Mouse (Mus musculus): Measurements from ENCODE around the gene Zfp326.

The Zfp326 gene

DNA sequence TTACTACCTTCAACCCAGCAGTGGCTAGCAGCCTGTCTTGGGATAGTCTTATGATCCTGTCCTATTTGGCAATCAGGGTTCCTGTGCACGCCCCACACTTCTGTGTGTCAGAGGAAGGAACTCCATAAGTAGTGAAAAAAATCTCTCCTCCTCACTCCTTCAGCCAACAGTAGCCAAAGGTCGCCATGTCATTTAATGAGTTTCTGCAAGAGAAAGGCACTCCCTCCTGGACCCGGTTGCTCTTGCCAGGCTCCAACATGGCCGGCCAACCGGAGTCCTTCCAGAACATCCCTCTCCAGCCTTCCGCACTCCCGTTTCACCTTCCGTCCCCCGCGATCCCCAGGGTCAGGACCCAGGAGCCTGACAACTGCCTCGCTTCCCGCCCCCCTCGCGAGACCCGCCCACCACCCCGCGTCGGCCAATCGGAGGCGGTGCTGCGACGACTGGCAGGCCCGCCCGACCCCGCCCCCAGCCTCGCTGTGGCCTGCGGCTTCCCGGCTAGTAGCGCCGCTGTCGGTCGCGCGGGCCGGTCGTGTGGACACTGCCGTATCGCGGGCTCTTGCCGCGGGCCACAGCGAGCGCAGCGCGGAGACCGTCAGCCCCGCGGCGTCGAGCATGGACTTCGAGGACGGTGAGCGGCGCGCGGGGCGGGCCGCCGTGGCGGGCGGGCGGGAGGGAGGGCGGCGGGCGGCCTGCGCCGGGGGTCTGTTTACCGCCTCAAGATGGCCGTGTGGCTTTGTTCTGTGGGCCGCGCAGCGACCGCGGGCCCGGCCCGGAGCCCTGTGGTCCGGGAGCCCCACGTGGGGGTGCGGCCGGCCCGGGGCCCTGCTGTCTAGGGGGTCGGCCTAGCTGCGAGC, at the start of gene Zfp326:
Zfp326 (plus strand) TSS at position 498 of the 857 bp plus-strand sequence.
- in situ Hi-C loops (cut with MboI, MseI), result no loop called here

DNA sequence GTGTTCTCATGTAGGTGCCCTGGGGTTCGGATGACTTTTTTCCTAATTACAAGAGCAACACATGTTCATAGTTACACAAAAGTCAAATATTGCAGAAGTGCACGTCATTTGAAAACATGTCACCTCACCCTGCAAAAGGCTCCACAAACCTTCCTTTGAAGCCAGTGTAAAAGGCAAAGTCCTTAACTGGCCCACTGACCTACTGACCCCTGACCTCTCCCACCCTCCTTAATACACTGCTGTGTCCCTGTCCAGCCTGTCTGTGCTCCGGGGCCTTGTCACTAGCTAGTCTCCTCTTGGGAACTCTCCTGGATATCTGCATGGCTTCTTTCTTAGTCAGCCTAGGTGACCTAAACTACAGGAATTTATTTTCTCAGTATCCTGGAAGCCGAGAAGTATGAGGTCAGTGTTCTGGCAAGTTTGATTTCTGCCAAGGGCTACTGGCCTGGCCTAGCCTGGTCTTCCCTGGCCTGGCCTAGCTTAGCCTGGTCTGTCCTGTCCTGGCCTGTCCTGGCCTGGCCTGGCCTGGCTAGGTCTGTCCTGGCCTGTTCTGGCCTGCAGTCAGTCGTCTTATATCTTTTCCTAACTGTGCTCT, 49.4 kb upstream of the Zfp326 start:
- in situ Hi-C loops (cut with MboI, MseI), result no loop called here

DNA sequence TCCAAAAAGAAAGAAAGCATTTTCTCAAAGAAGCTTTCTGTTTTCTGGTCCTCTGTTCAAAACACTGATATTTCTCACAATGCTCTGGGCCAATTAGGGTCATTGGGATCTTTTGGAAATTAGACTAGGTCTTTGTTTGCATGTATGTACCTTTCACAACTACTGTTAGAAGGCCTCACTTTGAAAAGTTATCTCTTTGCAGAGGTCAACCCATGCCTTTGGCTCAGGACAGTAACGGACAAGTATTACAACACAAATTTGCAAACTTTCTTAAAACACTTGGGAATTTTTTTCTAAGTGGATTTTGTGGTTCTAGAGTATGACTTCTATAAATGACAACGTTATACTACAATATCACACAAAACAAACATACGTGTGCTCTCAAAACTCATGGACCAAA, 48.3 kb upstream of the Zfp326 start:
- in situ Hi-C loops (cut with MboI, MseI), result no loop called here

DNA sequence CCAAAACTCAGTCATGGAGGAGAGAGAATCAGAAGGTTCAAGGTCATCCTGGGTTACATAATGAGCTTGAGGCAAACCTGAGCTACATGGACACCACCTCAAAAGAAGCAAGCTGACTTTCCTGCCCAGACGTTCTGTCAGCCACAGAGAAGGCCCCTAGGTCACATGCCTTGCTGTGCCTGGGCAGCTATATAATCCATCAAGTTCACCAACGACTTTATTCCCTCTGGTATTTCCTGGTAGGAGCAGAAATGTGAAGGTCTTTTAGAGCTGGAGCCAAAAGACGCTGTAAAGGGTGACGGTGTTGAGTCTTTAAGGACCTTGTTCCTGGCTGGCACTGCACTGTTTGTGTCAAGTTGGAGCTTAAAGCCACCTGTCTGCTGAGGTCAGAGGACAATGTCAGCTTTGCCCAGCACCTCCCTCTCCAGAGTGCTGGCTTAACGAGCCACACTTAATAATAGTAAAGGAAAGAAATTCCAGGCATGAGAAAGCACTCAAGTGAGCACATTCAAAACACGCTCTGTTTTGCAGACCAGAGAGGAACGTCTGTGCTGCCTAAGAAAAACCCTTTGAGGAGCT, 47.3 kb upstream of the Zfp326 start:
- in situ Hi-C loops (cut with MboI, MseI), result no loop called here

DNA sequence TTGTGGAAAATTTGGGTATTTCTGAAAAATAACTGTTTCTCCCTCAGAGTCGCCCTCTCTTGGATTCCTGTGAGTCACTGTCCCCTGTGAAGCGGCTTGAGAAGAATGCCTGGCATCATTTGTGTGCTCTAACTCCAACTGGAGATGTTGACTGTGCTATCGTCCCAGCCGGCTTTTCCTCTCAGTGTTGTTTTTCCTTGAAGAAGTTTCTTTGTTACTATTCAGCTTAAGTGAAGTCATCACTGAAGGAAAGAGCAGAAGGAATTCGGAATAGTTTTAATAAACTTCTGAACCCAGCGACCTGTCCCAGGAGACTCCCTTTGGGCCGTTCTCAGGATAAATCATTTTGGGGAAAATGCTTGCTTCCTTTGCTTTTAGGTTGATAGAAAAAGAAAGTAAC, 44.2 kb upstream of the Zfp326 start:
- in situ Hi-C loops (cut with MboI, MseI), result no loop called here

DNA sequence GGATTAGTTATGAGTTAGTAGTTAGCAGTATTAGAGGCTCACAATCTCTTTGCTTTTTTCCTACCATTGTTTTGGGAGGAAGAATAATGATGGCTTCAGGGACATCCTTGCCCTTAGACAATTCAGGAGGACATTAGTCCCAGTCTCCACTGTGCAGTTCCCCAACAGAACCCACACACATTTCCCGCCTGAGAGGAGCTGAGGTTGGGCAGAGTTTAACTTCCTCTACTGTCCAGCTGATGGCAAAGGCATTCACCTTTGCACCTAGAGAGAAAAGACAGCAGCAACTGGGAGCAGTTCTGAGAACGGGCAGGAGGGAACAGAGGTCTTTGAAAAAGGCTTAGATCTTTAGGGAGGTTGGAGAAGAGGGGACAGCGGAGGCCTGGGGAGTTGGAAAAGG, 42.4 kb upstream of the Zfp326 start:
- in situ Hi-C loops (cut with MboI, MseI), result no loop called here

DNA sequence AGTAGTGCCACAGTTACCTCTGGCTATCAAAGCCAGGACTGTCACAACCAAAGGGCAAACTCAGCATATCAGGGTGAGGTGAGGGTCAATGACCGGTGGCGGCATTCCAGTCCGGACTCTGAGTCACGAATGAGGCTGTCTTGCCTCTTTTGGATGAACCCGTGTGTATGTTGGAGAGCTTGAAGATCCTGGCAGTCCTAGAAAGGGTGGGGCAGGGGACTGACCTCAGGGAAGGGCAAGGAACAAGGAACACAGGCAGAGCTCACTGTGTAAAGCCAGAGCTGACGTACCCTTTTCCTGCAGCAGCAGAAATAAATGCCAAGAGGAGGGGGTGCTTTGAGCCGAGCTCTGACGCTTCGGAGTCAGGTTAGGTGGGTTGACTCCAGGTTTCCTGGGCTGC, 40.4 kb upstream of the Zfp326 start:
- in situ Hi-C loops (cut with MboI, MseI), result no loop called here

DNA sequence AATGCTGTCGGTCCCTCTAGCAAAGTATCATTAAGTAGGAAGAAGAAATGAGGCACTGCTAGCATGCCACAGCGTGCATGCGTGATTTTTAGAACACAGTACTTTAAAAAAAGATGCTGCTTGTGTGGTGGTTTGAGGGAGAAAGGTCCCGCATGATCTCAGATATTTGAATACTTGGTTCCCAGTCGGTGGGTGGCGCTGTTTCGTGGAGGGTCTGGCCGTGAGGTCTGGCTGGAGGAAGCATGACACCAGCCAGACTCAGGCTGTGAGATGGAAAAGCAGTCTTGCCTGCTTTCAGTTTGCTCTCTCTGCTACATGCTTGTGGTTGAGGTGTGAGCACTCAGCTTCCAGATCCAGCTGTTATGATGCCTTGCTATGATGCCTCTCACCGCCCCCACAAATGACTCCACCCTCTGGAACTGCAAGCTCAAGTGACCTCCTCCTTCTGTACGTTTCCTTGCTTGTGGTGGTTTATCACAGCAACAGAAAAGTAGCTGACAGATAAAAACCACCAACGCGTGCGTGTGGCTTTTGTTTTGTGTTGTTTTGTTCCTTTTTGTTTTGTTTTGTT, 36.5 kb upstream of the Zfp326 start:
- in situ Hi-C loops (cut with MboI, MseI), result no loop called here

DNA sequence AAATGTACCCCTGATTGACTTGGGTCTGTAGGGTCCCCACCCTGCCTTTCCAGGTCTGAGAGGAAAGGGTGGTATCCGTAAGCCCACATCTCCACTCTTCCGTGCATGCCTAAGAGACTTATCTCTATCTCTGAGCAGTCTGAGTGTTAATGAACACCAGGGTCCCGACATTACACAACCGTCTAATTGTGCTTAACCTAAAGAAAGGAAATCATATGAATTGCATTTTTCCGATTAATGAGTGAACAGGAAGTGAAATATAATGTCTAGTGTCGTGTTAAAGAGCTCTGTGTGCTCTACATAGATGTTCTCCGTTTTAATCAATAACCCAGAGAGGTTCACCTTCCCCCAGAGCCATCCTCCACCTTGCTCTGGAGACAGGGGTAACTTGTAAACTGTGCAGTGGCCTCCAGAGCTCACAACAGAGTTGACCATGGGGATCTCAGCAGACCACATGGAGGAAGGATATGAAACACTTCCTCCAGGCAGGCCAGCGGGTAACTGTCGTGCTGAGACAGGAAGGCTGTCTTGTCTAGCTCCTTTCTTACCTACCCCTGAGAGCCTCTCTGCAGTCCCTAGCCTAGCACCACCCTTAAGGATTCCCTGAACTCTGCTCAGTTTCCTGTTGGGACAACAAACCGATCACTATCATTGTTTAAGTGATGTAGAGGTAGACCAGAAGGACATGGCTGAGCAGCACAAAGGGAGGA, 32.2 kb upstream of the Zfp326 start:
- in situ Hi-C loops (cut with MboI, MseI), result no loop called here

DNA sequence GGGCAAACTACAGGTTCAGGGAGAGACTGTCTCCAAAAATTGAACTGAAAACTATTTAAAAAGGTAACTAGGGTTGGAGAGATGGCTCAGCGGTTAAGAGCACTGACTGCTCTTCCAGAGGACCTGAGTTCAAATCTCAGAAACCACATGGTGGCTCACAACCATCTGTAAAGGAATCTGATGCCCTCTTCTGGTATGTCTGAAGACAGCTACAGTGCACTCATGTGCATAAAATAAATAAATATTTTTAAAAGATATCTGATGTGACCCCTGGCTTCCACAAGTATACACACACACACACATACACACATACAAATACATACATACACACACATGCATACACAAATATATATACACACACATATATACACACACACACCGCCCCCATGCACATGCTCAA, 31.3 kb upstream of the Zfp326 start:
- in situ Hi-C loops (cut with MboI, MseI), result no loop called here

DNA sequence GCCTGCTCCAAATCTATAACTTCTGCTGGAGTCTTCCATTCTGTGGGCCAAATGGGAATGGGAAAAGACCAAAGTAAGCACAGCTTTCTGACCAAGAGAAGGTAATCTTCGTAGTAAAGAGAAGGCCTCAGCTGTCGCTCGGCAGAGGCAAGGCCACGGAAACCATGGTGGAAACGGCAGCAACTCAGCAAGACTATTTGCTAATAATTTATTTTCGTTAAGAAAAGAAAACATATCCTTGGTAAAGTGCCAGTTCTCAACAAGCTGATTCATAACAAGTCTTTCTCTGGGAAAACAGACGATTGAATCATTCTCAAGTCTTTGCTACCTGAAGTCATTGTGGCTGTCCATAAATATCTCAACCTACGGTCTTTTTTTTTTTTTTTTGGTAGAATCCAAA, 28.6 kb upstream of the Zfp326 start:
- in situ Hi-C loops (cut with MboI, MseI), result no loop called here

DNA sequence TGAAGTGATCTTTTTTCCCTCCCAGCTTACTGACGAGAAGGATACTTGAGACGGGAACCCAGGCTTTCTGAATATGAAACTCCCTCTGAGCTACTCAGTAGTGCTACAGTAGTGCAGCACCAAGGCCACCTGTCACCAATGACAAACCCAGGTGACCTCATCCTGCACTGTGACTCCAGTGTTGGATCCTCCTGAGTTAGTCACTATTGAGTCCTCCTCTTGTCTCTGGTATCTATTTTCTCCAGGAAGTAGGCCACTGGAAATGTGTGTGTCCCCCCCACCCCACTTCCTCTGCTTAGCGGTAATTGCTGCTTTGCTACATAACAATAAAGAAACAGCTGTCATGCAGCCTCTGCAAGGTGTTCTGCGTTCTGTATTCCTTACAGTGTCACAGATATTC, 27.1 kb upstream of the Zfp326 start:
- in situ Hi-C loops (cut with MboI, MseI), result no loop called here

DNA sequence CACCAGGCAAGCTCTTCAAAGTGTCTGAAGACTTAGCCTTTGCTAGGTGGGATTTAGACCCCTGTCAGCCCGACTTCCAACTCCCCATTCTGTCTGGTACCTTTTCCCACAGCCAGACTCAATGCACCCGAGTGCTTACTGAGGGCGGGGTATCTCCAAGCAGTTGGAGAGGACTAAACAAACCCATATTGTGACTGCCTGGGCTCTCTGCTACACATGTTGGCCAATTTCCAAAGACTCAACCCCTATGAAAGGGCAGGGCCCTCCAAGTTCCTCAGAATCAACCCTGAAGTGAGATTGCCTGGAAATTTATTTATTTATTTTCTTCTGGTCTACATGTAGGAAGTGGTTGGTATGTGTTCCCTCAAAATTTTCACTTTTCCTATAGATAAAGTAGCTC, 26.7 kb upstream of the Zfp326 start:
- in situ Hi-C loops (cut with MboI, MseI), result loop anchor here (5.0 kb wide), 1 partner anchor 92 kb away; no protein-coding TSS in a partner anchor

DNA sequence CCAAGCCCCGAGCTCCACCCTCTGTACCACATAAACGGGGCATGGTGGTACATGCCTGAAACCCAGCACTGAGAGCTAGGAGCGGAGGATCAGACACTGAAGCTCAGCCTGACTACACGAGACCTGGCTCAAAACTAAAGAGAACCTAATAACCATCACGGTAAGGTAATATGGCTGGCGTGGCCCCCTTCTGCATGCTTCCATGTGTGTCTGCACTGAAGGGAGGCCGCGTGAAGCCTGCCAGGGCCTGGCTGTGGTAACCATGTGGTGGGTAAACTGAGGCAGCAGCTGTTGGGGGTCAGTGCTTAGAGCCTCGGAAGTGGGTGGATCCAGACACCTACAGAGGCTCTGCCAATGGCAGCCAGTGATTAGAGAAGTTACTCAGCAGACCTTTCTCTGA, 23.1 kb upstream of the Zfp326 start:
- in situ Hi-C loops (cut with MboI, MseI), result loop anchor here (5.0 kb wide), 1 partner anchor 96 kb away; no protein-coding TSS in a partner anchor

DNA sequence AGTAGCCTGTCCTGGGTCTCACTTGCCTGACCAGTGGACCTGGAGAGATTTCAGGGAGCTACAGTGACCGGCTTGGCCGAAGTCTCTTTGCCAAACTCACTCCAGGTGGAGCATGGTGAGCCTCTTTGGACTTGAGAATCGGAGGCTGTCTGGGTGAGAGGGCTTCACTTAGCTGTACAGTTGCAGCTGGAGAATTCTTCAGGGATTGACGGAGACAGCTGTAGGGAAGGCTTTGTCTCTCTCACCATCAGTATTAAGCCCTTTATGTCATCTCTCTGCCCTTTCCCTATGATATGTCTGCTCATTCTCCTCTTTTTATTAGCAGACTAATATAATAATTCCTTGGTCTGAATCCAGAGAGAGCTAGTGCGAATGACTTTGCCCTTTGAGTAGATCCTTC, 18.9 kb upstream of the Zfp326 start:
- in situ Hi-C loops (cut with MboI, MseI), result no loop called here

DNA sequence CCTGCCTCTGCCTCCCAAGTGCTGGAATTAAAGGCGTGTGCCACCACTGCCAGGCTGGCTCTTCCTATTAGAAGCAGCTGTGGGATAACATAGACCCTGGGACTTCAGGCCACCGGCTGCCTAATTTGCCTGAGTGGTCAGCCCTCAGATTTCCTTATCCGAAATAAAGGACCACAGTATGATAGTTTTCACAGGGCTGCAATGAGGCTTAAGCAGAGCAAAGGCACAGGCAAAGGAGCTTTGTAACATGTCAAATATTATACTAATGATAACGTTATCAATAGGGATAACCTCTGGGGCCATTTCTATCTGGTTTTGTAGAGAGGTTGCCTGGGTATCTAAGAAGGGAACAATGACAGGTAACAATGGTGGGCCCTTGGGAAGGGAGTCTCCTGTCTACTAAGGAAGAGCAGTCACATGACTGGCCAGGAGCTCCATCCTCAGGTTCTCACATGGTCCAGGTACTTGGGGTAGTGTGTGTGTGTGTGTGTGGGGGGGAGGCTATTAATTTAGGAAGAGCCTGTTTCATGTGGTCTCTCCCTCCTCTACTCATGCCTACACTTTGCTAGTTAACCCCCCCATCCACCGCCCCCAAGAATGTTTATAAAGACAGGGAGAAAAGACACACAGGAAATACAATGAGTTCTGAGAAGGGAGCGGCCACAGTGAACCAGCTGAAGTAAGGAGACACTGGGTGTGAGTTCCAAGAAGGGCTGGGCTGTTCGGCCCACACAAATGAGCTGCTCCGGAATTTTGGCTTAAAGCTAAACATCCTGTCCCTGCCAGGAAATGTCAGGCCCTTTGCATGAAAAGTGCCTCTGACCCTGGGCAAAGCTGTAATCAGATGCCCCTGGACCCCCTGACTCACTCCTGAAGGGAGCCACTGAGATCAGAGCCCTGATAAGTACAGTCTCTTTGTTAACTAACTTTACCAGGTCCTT, 17.3 kb upstream of the Zfp326 start:
- in situ Hi-C loops (cut with MboI, MseI), result no loop called here

DNA sequence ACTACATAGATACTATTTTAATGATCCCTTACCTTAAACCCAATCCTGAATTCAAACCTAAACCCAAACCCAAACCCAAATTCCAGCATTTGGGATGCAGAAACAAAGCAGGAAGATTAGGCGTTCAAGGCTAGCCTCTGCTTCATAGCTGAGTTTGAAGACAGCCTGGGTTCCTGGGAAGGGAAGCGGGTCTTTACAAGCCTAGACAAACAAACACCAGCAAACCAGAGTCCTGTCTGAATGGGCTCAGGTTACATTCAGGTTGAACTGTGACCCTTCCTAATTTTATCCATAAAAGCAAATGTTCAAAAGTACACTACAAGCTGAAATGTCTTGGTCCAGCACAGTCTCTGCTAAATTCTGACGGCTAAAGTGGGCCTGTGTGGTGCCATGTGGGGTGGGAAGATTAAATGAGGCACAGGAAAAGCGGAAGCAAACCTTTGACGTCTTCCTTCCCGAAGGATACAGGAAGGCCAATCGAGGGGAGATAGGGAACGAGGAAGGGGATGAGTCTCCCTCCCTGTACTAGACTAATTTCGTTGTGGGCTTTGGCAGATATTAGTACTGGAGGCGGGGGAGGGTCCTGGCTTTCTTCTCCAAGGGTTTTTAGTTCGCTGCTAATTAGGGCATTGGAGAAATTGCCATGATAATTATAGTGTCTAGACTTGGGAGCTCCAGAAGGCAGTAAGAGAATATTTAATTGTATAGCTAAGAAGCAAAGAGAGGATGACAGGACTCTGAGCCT, 16.5 kb upstream of the Zfp326 start:
- in situ Hi-C loops (cut with MboI, MseI), result loop anchor here (10.0 kb wide), 1 partner anchor 55 kb away; no protein-coding TSS in a partner anchor

DNA sequence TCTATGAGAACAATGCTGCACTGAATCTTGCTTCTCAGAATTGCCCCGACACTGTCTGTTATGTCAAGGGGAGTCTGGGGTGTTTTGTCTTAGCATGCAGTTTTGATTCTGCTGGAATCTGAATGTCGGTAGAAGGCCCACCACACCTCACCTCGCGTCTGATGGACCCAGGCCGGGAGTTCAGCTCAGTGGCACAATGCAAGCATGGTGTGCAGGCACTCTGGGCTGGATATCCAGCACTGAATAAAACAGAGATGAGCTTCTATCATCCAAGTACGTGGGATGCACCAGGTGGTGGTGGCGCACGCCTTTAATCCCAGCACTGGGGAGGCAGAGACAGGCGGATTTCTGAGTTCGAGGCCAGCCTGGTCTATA, 15.9 kb upstream of the Zfp326 start:
- in situ Hi-C loops (cut with MboI, MseI), result loop anchor here (10.0 kb wide), 1 partner anchor 56 kb away; no protein-coding TSS in a partner anchor

DNA sequence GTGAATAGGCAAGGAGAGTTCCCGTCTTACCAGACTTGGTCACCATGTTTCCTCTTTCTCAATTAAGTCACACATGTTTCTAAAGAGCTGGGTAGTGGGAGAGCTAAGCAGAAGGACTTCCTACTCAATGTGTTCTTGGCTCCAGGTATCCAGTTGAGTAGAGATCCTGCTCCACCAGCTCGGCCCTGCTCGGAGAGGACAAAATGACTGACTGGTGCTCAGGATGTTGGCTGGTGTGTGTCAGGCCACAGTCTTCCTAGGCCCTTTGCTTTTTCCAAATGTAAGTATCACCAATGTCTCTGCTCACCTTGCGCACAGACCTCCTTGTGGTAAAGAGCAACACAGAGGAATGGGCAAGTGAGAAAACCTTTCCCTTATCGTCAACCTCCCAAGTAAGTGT, 14.7 kb upstream of the Zfp326 start:
- in situ Hi-C loops (cut with MboI, MseI), result loop anchor here (10.0 kb wide), 1 partner anchor 57 kb away; no protein-coding TSS in a partner anchor

DNA sequence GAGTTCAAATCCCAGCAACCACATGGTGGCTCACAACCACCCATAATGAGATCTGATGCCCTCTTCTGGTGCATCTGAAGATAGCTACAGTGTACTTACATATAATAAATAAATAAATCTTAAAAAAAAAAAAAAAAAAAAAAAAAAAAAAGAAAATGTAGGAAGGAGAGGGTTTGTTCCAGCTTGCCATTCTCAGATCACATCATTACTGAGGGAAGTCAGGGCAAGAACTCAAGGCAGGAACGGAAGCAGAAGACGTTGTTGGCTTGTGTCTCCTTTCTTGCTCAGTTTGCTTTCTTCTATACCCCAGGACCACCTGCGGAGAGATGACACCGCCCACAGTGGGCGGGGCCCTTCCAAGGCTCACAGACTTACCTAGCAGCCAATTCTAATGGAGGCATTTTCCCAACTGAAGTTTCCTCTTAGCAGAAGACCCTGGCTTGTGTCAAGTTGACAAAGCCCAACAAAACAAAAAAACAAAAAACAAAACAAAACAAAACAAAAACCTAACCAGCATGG, 11.2 kb upstream of the Zfp326 start:
- in situ Hi-C loops (cut with MboI, MseI), result loop anchor here (5.0 to 10.0 kb wide), 5 partner anchors 60 to 453 kb away; no protein-coding TSS in a partner anchor

All from regulatory T cell (primary cell).